Mouse (Mus musculus) NIH3T3 (cell line): Measurements from ENCODE around the gene Grcc10.

Experiments used
- DNase-seq: peaks from one replicate; pipeline ENCODE4 v3.0.0-alpha.2; 2012; ENCODE audit warnings: low read depth

Gene Grcc10

DNA sequence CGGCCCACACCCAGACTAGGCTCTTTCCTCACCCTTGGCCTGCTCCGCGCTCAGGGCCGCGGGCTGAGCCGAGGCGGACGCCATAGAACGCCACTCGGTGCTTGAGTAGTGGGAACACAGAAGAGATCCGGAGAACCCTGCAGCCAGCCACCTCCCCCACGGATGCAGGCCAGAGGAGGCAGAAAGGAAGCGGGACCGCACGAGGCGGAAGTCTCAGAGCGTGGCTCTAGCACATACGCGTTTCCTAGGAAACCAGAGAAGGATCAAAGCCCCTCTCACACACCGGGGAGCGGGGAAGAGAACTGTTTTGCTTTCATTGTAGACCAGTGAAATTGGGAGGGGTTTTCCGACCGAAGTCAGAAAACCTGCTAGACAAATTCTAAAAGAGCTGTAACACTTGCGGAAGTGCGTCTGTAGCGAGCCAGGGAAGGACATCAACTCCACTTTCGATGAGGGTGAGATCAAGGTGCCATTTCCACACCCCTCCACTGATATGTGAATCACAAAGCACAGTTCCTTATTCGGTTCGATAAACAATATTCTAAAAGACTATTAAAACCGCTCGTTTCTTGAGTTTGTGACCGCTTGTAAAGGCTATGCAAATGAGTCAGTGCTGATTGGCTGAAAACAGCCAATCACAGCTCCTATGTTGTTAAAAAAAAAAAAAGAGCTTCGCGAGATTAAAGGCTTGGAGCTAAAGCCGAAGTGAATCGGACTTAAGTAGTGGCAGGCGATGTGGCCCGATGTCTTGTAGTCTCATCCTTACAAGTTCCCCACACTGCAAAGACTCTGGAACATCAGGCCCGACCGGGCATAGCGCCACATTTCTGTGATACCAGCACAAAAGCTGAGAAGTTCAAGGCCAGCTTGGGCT is at the start of gene Grcc10:
Grcc10 (minus strand) TSS at position 487 of the 874 bp plus-strand sequence.
- peak; percentile 94 for DNase-seq

DNA sequence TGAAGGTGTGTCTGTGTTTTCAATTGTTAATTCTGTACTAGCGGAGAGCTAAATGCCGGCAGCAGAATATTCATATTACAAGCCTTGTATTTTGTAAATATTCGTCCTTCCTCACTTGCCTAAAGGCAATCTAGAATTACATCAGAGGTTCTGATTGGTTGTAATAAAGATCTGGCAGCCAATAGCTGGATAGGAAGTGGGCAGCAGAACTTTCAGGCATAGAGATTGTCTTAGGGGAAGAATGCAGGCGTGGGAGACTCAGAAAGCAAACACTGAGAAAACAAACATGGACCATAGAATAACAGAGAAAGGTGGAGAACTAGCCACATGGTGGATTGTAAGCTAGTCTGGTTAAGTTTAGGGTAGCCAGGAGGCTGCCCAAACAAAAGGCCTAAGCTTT is 48.9 kb upstream of the Grcc10 start:
- DNase-seq = no peak

DNA sequence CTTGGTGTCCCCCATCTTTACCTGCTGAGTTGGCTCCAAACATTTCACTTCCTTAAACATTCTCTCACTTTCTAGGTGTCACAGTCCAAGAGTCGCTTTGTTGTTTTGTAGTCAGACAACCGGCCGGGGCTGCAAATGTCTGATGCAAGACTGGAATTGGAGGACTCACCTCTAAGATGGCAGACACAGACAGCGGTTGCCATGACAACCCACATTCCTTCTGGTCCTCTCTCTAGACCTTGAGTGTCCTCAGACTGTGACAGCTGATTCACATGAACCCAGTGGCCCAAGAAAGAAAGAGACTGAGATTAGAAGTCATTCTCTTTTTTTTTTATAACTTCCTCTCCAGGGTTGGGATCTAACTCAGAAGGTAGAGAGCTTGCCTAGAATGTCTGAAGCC is 48.3 kb upstream of the Grcc10 start:
- no peak for DNase-seq

DNA sequence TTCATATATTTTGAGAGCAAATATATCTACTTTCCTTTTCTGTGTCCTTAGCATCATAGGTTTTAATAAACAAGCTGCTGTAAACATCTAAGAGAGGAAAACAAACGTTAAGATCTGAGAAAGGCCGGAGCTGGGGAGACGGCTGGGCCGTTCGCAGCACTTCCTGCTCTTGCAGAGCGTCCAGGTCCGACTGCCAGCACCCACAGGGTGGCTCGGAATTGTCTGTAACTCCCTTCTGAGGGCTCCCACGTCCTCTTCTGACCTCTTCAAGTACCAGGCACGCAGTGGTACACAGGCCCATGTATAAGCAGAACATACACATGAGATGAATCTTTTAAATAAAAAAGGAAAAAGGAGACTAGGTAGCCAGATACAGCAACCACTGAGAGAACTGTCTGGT is 46.5 kb upstream of the Grcc10 start:
- no peak for DNase-seq

DNA sequence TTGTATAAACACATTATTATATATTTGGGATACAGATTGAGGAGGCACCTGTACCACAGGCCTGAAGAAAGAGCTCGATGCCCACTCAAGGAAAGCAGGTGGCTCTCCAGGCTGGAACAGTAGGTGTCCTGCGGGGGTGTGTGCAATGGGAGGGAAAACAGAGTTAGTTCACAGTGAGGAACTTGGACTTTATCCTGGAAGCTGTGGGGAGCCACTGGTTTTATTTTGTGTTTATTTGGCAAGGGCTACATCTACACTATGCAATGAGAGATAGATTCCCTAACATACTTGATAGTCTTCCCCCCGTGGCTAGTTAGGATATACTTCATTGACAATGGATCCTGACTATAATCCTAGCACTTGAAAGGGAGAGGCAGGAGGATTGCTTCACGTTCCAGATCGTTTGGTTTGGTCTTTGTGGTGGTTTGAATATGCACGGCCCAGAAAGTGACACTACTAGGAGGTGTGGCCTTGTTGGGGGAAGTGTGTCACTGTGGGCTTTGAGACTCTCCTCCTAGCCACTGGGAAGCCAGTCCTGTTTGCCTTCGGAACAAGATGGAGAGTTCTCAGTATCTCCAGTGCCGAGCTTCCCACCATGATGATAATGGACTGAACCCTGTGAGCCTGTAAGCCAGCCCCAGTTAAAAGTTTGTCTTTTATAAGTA is 45.7 kb upstream of the Grcc10 start:
- no peak for DNase-seq

DNA sequence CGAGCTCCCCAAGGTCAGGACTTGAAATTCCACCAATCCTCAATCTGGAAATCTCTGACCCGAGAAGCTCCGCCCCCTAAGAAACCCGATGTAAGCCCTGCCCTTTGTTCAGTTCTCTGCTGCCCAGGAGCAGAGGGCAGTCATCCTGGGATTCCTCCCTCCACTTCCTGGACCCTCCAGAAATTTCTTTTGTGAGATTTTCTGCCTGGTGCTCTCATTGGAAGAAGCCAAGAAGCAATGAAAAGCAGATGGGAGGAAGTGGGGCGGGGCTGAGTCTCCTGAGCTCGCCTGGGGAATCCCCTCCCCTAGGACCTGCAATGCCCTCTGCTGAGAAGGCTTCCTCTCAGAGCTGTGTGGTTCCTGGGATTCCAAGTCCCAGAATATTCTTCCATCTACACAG is 41.3 kb upstream of the Grcc10 start:
- DNase-seq = peak; percentile 89

DNA sequence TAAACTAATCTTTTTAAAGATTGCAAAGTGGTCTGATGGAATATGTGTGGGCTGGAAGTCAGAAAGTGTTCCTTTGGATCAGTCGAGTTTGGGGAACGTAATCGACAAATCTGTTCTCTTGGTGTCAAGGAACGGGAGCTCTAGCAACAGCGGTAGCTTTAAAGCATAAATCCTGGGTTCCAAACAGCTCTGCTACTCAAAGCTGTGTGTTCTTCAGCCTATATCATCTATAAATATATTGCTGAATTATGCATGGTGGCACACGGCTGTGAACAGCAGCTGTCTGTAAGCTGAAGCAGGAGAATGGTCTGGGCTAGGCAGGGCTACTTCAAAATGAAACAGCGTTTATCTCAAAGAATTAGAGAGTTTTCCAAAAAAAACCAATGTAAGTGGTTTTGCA is 39.7 kb upstream of the Grcc10 start:
- DNase-seq = no peak

DNA sequence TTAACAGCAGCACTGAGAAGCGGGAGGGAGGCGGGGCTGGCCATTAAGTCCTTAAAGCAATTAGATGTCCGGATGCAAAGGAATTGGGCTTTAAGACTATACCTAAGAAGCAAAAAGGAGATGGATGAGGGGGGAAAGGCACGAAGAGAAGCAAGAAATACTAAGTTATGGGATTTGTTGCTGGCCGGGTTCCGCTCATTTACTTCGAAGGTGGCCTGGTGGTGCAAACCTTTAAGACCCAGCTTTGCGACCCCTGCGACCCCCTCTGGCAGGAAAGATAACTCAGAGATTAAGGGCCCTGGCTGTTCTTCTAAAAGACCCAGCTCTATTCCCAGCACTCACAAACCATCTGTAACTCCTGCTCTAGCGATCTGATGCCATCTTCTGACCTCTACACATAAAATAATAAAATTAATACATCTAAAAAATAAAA is 38.8 kb upstream of the Grcc10 start:
- no peak for DNase-seq

DNA sequence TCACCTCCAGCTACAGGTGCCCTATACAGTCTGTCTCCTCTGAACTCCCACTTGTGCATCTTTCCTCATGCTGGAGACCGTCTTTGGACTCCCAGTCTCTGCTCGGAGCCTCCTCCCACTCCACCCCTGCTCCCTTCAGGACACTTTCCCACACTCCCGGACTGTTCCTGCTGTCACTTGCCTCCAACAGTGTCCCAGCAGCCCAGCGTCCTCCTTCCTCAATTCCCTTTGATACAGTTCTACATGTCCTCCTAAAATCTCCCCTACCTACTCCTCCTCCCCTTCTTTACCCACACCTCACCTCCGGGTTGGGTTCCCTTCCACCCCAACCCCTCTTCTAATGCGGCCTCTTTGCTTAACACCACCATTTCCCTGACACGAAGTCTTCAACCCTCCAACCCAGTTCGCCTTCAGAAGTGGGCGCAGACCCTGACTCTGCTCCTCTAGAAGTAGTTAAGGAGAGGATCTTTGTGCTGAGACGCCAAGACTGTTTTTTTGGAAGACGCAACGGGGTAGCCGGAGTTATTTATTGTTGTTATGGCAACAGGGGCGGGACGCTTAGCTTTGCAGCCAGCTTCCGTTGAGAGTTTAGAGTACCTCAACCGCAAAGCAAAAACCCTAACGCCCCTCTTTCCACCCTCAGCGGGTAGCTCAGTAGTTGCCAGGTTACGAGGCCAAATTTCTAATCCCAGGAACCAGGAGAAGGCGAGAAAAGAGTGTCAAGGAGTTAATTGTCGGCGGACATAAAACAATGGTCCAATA is 38.2 kb upstream of the Grcc10 start, which contains the start of gene Lrrc23:
Lrrc23 (minus strand) TSS at position 506 of the 762 bp plus-strand sequence.
- DNase-seq = no peak

DNA sequence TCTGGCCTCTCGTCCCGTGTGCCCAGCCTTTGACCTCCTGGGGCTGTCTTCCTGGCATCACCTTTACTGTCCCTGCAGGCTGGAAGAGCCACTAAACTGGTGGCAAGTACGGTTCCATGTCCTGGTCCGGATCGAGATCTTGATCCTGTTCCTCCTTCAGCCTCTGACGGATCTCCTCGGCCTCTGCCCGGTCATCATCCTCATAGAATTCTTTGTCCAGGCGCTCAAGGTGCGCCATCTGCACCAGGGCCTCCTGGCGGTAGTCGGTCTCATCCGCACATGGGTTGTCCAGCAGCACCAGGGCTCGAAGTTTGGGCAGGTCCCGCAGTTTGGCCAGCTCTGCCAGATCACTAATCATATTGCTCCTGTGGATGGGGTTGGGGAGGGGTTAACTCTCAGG is 29.3 kb upstream of the Grcc10 start:
- DNase-seq = no peak

DNA sequence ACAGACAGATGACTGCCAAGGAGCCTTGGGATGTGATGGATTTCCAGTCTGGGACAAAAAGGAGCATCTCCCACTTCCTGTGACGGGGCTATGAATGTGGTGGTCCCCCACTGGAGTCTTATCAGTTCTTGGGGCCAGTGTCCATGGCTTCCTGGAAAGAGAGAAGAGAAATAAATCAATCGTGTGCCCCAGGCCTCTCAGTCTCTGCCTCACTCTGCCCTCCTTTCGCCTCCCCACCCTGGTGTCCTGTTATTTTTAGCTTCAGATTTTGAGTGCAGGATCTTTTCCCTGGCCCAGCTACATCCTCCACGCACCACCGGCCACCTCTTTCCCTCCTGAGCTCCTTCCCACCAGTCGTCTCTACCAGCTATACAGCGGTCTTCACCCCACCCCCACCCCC is 28.8 kb upstream of the Grcc10 start:
- DNase-seq = no peak

DNA sequence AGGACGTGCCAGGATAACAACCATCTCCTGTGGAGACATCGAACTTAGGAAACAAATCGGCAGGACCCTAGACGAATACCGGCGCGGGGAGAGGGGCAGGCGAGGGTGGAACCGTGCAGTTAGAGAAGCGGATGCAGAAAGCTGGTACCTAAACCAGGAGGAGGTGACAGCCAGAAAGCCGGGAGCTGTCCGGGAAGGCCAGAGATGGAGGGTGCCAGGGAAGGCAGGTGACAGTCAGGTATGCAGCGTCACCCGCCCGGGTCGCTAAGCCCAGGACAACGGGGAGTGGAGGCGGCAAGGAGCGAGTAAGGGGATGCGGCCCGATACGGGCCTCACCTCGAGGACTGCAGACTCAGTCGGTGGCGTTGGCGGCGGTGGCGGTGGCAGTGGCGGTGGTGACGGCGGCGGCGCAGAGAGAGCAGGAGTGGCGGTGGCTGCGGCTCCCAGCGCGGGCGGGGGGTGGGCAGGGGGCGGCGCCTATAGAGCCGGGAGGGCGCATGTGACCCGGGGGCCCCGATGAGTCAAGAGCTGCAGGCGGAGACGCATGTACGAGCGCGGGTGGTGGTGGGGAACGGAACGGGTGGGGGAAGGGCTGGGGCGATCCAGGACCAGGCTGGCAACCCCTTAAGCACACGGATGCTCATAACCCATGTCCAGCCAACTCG is 28.1 kb upstream of the Grcc10 start, which contains the start of gene Eno2:
Eno2 (minus strand) TSS at position 573 of the 665 bp plus-strand sequence.
- DNase-seq = peak; percentile 92

DNA sequence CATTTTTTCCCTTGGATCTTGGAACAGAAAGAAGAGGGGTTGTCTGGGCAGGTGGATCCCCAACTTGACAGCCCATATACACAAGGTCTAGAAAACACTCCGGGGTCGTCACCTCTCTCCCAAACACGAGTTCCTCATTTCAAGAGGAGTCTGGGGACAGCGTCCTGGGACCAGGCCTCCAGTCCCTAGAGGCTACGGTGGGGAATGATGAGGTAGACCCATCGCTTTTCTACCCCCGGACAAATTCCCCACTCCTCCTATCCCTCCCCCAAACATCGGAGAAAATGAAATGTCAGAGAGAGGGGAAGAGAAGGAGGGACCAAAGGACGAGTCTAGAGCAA is 27.5 kb upstream of the Grcc10 start:
- no peak for DNase-seq

DNA sequence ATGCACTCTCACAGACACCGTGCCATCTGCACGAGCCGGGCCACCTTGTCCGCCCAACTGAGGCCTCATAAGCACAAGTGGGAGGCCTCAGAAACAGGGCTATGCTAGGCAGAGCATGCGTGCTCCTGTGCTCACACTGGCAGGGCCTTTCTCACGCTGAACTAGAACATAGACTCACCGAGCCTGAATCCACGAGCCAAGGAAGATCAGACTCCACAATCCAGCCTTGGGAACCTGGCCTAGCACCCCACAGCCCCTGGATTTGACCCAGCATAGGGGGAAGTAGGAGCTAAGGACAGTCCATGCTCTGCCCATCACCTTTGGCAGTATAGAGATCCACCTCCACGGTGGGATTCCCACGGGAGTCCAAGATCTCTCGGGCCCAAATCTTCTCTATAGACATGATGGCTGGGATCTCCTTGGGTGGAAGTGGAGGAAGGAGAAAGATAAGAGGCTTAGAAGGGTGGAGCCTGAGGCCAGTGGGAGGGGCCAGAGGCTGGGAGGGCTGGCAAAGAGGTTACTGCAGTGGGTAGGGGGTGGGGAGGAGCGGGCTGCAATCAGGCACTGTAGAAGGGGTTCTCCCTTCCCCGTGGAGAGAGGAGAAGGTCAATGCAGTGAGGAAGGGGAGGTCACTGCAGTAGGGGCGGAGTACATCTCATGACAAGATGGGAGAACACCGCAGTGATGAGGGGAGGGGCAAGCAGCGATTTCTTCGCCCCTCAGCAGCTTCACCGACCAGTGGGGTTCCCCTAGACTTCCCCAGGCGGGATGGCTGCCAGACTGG is 26.9 kb upstream of the Grcc10 start:
- DNase-seq = peak; percentile 76

DNA sequence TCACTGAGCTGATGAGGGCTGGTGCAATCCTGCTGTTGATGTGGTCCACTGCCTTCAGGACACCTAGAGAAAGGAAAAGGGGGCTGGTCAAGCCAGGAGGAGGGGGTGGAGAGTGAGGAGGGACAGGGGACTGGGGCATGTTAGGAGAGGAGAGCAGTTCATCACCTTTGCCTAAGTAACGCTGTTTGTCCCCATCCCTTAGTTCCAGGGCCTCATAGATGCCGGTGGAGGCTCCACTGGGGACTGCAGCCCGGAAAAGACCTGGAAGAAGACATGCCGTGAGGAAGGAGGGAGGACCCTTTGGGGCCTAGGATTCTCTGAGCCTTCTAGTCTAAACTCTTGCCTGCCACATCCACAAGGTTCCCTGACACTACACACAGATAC is 26.4 kb upstream of the Grcc10 start:
- DNase-seq = no peak

DNA sequence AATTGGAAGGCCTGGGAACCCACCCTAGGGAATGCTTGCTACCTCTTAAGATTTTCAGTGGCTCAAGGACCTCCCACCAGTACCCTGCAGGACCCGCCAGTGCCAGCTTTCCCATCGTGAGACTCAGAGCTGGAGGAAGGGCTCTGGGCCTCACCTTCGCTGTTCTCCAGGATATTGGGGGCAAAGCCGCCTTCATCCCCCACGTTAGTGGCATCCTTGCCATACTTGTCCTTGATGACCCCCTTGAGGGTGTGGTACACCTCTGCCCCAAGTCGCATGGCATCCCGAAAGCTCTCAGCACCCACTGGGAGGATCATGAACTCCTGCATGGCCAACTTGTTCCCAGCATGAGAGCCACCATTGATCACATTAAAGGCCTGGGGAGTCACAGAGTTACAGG is 24.8 kb upstream of the Grcc10 start:
- DNase-seq = no peak

DNA sequence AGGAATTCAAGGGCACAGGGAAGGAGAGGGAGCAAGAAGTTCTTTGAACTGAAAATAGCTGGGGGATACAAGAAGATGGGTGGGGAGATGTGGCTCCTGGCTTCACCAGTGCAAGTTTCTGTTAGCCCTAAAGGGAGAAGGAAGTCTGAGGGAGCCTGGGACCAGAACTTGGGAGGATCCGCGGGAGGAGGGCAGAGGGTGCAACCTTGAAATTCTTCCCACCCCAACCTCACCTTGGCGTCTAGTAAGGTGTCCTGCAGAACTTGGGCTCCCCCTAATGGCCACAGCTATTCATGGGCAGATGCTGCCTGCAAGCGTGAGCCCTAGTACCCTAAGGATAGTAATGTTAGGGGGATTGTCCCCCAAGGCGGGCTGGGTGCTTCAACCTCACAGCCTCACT is 18.1 kb upstream of the Grcc10 start:
- peak; percentile 92 for DNase-seq

DNA sequence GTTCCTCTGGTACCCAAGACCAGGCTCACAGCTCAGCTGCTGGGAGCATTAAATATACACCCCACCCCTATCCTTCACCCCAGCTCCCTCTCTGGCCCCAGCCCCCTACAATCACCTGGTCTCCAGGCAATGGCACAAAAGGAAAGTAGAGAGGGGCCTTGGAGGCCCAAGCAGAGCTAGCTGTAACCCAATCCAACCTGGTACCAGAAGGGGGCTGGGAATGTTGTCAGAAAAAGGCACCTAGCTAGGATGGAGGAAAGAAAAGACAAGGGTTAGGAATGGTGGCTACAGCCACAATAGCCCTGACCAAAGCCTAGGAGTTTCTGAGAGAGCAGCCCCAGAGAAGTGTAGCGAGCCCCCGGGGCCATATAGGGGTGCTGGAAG is 17.7 kb upstream of the Grcc10 start:
- no peak for DNase-seq

DNA sequence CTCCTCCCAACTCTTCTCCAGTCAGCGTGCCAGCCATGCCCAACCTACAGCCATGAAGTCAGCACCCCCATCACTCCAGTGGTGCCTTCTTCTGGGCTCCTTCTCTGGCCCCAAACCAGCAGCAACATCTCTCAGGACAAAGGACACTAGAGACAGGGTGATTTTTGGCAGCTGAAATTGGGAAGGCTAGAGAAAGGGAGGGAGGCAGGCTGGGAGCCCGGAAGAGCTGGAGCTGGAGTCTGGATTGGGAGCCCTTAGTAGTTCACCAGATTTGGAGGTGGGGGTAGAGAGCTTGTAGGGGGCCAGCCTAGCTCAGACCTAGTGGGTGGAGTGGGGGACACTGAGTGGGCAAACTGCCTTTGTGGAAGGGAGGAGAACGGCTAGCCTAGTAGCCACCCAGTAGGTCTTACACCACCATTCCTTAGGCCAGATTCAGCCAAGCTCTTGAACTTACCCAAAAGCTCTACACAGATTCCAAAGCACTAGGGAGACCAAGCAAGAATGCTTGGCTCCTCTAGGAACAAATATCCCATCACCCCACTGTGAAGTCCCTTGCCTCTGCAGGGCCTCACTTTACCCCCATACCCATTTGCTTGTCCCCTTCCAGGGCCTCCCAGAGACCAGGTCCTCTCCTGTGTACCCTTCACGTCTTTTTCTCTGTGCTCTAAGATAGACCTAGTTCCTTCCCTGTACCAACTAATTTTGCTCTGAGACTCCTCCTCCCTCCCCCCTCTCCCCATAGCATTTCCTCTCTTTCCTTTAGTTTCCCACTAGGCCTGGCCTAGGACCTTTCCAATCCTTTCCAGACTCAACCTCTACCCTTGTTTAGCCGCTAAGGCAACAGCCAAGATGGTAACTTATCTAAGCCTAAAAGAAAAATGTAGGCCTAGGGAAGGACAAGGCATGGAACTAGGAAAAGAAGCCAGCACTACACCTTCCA is 17.0 kb upstream of the Grcc10 start:
- DNase-seq = peak; percentile 85

DNA sequence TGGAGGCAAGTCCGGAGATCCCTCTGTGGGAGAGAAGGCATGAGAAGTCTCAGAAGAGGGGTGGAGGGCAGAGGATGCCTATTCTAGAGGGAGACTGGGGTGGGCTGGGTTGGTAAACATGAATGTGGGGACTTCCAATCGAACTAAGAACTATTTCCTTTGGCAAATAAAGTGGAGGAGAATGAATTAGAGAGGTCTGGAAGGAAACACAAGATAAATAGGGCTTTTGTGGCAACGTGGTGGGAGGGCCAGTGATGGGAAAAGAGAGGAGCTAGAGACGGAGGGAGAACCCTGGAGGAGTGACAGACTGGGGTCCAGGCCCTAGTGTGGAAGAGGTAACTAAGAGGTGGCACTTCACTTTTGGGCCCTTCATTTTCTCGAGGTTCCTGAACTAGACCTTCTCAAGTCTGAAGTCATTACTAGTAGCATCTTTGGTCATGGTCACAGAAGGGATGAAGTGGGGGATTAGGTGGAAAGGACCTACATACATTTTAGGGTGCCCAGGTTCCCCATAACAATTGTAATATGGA is 16.2 kb upstream of the Grcc10 start:
- no peak for DNase-seq
